Mouse (Mus musculus): ENCODE results near the gene Flvcr2.
"Not testable (repeated sequence)": the region's sequence is repeated elsewhere in the genome, so short reads cannot be mapped to it uniquely, and the experiment has no call there.

Flvcr2 gene

DNA sequence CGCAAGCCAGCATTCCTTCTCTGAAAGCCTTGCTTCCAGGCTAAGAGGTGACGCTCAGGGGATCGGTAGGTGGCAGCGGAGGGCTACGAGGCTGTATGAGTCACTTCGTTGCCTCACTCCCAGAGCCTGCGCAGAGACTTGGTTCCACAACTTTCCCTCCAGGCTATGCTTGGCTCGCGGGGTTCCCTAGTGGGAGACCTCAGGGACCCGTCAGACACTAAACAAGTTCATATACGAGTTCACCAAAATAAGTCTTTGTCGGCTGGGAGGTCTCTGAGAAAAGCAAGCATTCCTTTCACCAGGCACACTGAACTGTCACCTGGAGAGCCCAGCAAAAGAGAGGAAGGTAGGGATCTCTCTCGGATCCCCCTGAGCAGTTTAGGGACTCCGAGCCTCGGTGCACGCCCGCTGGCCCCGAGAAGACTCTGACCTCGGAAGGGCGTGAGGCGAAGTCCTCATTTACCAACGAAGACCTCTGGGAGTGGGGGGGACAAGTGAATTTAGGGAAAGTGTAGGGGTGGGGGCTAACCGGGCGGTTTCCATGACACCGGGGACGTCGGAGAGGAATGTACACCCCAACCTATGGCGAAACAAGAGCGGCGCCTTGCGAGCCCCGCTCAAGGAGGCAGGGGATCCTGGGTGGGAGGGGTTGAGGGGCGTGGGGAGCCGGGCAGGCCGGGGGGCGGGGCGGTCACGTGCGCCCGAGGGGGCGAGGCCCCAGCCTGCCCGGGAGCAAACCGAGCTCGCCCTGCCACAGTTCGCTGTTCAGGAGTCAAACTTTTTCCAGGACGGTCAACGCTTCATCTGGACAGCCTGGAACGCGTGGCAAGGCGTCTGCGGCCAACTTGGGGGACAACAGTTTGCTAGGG, at the start of gene Flvcr2:
Flvcr2 (plus strand) TSS at position 713 of the 869 bp plus-strand sequence.
- peak; percentile 85 for DNase-seq (ENCODE audit: low spot score)

DNA sequence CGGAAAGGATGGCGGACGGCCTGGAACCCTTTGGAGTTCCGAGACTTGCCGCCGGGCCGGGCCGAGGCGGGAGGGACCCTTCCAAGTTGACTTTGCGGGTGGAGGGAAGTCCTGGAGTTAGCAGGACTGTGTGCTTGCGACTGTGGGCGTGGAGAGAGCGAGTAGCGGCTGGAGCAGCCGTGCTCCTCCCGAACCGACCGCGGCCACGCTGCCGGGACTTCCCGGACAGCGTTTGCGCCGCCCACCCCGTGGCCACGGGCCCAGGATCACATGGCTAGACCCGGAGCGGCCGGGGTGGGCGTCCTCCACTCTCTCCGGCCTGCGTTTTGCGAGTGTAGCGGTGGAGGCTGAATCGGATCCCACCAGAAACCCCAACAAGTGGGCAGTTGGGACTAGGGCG, 48.2 kb upstream of the Flvcr2 start:
- DNase-seq (ENCODE audit: low spot score), result not testable (repeated sequence)

DNA sequence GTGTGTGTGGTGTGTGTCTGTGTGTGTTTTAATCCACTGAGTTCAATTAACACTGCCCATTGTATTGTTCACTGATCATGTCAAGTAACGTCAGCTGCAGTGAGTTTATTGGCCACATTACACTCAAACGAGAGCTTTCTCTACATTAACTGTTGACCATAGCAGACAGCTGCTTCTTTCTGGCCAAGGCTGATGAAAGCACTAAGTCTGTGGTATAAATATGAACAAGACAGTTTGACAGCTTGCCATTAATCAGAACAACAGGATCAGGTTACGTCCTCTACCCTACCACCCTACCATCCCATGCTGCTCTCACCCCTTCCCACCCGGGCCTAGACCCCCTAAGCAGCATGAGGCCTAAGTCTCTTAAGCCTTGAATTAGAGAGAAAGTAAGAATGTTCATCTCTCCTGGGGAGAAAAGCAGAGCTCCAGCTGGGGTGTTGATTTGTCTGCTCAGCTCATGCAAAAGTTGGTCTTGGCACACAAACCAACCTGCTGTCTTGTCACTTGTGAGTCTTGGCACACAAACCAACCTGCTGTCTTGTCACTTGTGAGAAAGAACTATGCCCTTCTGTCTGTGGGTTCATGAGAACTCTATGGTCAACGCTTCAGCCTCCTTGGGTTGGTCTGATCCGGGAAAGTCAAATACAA, 46.0 kb upstream of the Flvcr2 start:
- DNase-seq (ENCODE audit: low spot score), result no peak

DNA sequence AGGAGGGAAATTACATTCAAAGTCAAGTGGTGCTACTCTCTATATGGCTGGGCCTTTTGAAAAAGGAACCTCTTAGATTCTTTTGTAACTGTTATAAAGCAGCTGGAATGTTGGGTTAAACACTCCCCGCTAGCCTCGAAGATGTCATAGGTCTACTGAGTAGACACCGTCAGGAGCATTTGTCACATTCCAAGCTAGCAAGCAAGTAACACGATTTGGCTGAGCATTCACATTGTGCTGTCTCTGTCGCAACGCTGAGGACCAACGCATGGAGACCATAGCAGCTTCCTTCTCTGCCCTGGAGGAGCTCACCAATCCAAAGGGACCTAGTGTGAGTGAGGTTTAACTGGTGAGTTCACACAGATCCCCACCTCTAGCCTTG, 45.5 kb upstream of the Flvcr2 start:
- DNase-seq (ENCODE audit: low spot score), result no peak

DNA sequence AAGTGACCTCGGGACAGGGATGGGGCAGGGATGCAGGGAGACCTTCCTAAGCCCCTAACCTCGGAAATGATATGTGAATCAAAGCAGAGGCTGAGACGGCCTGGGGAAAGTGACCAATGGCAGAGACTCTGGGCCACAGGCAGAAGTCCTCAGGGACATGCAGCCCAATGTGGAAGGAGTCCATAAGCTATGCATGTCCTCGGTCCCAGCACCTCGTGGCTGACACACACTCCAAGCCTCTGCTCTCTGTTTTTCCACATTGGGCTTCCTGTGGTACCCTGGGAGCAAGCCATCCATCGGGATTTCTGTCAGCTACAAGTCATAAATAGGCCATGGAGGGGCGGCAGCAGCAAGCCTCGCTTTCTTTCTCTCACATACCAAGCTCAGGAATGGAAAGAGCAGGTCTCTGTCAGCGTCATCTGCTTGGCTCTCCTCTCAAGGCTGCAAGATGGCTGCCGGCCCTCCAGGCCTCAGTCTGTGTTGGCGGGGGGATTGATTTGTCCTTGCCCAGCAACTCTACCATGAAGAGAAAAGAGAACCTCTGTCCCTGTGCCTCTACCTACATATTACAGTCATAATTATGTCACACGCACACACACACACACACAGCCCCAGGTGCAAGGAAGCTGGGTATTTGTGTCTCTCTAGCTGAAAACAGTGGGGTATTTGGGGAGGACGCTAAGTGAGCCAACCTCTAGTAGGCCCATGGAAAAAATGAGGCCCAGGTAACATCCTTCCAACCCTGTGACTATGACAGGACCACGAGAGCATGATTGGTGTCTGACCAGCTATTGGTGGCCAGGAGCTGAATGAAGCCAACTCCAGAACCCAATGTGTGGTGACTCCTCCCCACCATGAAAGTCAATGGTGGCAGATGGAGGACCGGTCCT, 43.9 kb upstream of the Flvcr2 start:
- no peak for DNase-seq (ENCODE audit: low spot score)

DNA sequence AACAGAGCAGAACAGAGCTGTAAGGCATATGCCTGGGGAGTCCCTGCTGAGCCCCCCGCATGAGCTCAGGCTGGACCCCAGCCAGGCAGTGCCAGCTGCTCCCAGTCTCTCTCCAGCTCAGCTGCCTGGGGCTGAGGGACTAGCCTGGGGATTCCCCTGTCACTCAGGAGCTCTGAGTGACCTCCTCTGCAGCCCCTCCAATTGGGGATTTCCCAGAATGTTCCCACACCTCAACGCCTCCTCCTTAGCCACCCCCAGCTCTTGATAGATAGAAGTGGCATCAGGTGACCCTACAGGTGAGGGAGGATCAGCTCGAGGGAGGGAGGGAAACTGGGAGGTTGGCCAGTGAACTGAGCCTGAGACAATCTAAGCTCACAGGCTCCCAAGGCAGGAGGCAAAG, 42.8 kb upstream of the Flvcr2 start:
- no peak for DNase-seq (ENCODE audit: low spot score)

DNA sequence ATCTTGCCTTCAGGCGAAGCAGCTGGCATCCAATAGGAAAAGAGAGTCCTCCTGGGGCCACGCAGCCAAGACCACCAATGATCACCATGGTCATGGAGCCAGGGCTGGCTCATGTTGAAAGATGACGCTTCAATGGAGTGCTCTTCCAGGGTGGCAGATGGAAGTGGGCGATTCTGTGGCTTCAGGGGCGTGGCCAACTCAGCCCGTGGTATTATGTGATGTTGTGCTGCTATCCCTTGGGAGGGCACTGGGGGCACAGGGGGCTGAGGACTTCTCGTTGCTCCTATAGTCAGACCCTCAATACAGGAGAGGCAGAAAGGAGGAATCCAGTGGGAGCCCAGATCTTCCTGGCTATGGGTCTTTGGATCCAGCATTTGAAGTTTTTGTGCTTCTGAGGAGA, 41.8 kb upstream of the Flvcr2 start:
- DNase-seq (ENCODE audit: low spot score), result no peak

DNA sequence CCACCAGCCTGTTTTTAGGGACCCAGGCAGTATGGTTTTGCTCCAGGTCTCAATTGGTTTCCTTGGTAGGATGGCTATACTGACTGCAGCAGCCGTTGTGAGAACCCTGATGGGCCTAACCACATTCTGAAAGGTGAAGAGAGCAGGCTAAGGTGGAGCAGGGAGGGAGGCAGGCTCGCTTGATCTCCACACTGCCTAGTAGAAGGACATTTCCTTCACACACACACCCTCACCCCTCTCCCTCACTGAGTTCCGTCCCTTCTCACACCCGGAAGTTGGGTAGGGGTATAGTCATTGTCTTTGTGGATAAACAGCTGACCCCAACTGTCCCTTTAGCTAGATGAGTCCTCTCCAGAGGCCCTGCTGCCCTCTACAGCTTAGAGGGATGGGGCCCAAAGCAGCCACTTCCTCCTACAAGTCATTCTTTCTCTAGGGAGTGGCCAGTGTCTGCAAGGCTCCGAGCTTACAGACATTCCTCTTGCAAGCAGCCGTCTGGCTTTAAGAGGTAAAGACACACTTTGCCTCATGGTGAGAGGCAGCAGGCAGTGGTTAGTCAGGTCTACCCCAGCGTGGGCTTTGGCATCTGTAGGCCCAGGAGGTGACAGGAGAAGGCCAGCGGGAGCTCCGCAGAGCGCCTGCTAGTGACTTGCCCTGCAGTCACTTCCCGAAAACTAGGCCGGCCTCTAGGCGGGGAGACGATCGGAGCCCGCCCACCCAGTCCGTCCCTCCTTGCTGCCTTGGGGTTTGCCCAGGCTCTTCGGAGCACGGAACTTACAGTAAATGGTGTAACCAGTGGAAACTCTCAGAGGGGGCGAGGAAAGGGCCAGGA, 41.1 kb upstream of the Flvcr2 start:
- peak; percentile 83 for DNase-seq (ENCODE audit: low spot score)

DNA sequence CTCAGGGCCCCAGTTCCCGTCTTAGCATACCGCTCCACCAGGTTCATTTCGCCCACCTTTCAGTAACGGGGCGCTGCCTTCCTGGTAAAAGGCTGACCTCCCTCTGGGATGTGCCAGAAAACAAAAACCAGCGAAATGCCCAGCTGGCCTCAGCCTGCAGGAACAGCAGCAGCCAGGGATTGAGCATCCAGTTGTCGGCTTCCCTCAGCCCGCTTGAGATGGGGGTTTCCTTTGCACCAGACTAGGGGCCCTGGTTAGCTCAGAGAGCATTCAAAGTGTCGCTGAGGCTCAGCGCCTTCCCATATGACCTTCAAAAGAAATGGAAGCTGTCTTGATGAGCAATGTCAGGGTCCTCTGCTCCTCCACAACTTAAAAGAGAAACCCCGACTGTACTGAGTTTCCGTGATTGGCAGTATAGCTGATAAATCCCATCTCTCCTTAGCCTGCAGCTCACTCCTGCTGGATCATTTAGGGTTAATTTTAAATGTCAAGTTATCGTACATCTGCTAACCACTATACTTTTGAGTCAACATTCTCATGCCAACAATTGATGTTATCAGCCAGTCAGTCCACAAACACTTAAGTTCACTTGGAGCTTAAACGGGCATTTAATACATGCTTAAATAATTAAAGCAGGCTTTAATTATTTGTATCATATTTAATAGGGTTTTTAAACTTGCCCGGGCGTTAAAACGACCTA, 40.4 kb upstream of the Flvcr2 start:
- no peak for DNase-seq (ENCODE audit: low spot score)

DNA sequence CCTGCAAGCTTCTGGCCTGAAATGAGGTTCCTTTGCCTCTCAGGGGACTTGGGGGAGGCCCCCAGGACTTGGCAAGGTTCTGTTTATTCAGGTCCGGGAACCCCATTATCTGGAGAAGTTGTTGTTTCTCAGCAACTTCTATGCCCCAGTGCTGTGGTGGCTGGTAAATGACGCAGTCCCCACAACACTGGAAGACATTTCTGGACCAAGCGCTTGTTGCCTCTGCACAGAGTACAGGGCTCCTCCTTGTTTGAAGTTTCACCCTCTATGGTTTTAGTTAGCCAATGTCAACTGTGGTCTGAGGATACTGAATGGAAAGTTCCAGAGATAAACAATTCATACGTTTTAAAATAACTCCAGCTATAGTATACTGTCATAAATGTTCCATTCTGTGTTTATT, 39.4 kb upstream of the Flvcr2 start:
- no peak for DNase-seq (ENCODE audit: low spot score)

DNA sequence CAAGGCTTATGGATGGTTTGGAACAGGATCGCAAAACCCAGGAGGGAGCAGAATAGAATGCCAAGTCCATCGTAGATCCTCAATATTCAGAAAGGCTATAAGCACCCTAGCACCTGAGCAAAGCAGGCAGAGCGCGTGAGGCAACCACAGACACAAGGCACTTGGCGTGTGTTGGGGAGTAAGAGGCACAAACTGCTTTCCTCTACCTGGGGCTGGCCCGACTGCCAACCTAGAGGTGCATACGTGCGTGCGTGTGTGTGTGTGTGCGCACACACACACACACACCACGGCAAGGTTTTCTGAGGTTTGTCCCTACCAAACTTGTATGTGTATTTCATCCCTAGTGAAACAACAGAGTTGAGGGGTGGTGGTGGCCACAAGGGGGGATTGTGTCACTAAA, 38.9 kb upstream of the Flvcr2 start:
- DNase-seq (ENCODE audit: low spot score), result no peak

DNA sequence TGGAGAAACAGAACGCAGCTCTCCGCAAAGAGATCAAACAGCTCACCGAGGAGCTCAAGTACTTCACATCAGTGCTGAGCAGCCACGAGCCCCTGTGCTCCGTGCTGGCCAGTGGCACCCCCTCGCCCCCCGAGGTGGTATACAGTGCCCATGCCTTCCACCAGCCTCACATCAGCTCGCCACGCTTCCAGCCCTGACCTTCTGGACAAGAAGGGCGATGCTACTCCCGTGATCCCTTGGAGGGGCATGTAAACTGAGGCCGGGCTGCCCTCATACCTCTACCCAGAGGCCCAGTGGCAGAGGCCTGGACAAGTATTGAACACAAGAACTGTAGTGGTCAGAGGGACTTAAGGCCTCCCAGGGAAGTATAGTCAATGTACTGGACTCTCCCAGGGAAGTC, 37.8 kb upstream of the Flvcr2 start:
- DNase-seq (ENCODE audit: low spot score), result no peak

DNA sequence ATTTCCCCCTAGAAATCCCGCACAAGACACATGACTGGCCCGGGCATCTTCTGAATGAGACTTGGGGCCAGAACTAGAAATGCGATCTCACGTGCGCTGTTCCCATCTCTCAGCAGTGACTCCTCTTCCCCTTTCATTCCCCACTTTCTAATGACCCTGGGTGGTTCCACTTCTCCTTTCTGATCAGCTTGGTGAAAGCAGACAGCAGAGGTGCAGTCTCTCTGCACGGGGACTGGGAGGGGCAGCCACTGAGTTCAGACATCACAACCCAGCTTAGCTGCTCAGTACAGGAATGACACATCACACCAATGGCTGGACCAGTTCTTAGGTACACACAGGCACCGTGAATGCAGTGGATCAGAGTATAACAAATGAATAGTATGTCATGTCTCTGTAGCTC, 35.6 kb upstream of the Flvcr2 start:
- DNase-seq (ENCODE audit: low spot score), result no peak

DNA sequence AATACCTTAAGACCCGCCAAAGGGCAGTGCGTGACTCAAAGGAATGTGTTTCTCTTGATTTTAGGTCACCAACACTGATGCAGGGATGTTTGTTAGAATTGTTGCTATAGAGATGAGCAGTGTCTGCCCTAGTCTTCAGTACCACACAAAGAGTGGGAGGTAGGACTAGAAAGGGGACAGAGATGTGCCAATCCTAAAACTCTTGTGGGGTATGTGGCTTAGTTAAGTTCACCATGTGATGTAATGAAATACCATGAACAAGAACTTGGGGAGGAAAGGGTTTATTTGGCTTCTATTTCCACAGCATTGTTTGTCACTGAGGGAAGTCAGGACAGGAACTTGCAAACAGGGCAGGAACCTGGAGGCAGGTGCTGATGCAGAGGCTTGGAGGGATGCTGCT, 33.8 kb upstream of the Flvcr2 start:
- no peak for DNase-seq (ENCODE audit: low spot score)

DNA sequence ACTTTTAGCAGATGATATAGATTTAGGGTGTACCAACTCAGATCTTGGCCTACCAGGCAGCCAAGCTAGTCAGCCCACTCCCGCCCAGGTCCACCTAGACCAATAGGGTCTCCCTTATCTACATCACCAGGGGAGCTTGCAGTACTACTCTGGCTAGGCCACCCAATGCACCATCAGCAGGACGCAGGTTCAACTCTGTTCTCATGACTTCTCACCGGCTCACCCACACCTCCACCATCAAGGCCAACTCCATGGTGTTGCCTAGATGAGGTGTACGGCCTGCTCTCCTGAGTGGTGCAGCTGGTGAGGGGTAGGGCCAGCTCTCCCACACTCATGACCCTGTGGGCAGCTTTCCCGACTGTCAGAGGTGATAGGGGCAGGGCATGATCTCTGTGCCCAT, 32.2 kb upstream of the Flvcr2 start:
- no peak for DNase-seq (ENCODE audit: low spot score)

DNA sequence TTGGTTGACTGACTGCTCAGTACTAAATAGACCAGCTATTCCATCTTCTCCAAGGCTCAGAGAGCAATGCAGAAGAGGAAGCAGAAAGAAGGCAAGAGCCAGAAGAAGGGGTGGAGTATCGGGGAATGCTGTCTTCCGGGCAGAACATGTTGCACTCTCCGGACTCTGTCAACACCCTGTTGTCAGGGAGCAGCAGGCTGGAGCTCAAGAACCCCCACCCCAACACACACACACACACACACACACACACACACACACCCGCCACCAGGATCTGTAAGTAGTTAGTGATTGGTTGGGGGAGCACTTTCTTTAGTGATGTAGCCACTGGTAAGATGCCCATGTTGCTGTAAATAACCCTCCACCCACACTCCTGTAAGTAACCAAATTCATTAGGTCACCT, 21.0 kb upstream of the Flvcr2 start:
- DNase-seq (ENCODE audit: low spot score), result no peak

DNA sequence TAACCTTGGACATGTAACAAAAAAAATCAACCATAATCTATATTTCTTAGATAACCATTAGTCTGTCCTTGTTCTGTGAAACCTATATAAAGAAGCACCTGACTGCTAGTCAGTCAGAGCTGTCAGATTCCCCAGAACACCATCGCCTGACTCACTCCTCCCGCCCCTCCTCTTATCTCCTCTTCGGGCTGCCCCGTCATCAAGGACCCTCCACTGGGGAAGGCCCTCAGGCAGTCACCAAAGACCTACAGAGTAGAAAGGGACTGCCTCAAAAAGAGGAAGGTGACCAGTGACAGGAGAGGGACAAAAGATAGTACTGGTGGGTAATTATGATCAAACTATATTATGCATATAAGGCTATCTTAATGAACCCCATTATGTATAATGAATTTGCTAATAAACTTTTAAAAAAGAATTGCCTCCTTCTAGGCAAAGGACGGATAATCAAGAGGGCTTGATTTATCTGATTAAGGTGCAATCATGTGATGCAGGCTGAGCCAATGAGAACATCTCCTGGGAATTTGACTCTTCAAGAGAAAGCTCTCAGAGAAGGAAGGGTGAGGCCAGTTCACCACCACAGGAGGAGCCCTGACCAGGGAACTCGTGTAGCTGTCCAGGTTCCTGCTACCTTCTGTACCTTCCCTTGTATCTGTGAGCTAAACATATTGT, 19.5 kb upstream of the Flvcr2 start:
- no peak for DNase-seq (ENCODE audit: low spot score)

DNA sequence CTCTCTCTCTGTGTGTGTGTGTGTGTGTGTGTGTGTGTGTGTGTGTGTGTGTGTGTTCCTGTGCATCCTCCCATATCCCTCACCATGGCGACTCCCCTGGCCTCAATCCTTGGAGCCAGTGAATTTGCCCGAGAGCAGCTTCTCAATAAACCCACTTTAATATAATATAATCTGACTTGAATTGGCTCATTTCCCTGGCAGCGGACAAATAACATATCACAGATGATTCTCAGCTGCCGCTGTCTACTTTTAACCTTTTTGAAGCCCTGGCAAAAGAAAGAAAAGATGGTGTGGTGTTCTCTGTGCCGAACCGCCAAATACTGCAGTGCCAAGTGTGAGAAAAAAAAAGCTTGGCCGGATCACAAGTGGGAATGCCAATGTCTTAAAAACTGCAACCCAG, 18.2 kb upstream of the Flvcr2 start:
- DNase-seq (ENCODE audit: low spot score), result no peak

DNA sequence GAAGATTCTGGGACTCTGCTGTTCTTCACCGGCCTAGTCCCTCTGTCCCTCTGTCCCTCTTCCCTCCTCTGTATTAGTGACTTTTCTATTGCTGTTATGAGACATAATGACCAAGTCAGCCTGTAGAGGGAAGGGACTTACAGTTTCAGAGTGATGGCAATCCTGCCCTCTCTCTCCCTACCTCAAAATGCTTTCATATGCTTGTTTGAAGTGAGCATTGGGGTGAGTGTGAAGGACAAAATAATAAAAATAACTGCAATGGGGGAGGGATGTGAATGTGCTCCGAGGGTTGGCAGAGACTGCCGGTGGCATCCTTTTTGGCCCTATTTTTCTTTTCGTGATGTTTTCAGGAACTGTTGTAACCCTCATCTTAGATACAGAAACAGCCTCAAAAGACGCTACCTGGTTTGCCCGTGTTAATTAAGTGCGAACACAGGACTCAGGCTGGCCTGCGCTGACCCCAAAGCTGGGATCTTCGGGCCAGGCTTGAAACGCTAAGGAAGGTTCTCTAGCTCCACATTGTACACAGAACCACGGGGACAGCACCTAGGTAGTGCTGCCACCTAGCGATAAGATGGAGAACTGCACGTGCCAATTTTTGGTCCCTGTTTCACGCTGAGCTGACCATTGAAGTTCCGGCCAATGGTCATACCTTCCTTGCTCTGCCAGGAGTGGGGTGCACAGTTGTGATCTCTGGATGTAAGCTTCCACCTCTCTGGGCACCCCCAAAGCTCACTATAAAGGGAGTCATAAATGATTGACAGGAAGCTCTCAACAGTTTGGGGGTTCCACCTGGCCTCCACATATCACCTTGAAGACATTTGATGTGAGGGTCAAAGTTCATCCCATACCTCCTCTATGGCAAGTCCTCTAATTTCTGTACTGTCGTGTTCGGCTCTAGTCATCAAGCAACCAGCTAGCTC, 17.1 kb upstream of the Flvcr2 start:
- peak; percentile 68 for DNase-seq (ENCODE audit: low spot score)

DNA sequence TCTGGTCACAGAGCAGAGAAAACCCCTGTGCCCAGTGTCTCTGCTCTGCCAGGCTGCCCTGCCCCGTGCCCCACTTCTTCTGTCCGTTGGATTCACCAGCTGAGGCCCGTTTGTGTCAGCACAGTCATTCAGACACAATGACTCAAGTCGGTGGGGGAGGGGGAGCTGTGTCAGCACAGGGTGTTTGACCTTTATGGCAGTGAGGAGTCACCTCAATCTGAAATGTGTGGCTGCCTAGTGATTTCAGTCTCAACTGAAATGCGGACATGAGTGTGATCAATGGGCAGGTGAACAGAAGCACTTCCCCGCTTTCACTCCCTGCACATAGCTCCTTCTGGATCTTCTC, 16.4 kb upstream of the Flvcr2 start:
- DNase-seq (ENCODE audit: low spot score), result no peak

All from urinary bladder, postnatal 14 days (tissue).